Mouse (Mus musculus): ENCODE measurements around the gene Ubap1l.
A peak's percentile ranks its signal among the peaks of the same experiment; 100 is the strongest.
"Not testable (repeated sequence)": the region's sequence is repeated elsewhere in the genome, so short reads cannot be mapped to it uniquely, and the experiment has no call there.

The Ubap1l gene

DNA sequence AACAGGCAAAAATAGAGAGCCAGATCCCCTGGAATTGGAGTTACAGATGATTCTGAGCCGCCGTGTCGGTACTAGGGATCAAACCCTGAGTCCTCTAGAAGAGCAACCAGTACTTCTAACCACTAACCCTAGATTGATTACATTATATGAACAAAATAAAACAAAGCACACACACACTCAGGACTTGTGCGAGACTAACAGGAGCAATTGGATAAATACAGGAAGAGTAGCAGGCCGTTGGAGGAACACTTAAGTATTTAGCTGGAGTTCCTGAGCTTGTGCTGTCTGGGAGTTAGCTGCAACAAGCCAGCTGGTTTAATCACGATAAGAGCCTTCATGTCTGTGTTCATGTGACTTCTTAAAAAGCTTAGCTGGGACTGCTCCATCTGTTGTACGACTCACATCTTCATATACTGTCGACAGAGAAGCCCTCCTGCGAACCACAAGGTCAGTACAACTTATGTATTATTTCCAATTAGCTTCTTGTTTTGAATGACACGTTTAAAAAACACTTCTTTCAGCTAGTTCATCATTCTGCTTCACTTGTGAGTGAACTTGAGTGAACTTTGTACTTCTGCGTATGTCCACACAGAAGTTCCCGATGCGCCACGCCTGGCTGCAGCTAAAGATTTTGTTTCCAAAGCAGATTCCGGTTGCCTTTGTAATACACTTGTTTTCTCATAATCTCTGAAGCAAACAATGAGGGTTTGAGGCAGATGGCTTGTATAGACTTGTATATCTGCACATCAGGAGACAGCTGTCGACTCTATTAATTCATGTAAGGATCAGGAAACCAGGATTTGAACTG is at the start of gene Ubap1l:
Gene Ubap1l, plus strand, starts transcription at position 401 of the 808 bp plus-strand sequence.
- DNase-seq, result no peak

- no peak for DNase-seq
Observed at GRCm38 (mm10) chr9:65312669-65313357, 48.0 kb upstream of the Ubap1l start.

GRCm38 (mm10) chr9:65313846-65314245 is 47.0 kb upstream of the Ubap1l start:
- no peak for DNase-seq

DNA sequence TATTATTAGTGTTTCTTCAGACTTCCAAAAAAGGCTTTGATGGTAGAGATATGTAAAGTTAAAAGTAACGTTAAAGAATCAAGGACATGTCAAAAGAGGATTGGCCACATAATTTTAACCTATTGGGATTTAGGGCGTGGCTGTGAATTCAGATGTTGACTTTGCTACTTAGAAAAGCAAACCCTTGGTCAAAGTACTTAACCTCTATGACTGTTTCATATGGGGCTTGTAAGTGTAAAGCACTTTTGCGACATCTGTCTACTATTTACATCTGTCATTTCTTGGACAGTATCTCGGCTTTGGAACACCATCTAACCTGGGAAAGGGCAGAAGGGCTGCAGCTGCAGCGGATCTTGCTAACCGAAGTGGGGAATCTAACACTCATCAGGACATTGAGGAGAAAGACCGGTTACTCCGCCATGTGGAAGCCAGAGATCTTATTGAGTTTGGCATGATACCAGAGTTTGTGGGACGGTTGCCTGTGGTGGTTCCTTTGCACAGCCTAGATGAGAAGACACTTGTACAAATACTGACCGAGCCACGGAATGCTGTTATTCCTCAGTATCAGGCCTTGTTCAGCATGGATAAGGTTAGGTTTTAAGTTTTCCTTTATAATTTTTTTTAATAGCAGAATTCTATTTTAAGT is 38.5 kb upstream of the Ubap1l start:
- DNase-seq, result no peak

DNA sequence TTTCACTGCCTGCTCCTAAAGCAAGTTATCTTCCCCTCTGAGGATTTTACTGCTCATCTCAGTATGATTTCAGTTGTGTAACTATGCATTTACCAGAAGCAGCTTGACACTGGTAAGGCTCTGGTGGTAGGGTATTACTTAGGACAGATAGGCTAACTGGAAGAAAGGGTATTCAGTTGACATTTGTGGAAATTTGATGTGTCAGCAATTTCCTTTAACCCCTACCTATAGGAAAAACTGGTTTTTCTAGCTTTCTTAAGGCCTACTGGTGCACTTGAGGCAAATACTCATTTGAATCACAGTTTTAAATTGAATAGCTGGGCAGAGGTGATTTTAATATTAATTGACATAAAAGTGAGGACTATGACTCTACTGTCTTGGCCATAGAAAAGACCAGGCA is 34.9 kb upstream of the Ubap1l start:
- DNase-seq, result no peak

- no peak for DNase-seq
Observed at GRCm38 (mm10) chr9:65327371-65327770, 33.5 kb upstream of the Ubap1l start.

DNA sequence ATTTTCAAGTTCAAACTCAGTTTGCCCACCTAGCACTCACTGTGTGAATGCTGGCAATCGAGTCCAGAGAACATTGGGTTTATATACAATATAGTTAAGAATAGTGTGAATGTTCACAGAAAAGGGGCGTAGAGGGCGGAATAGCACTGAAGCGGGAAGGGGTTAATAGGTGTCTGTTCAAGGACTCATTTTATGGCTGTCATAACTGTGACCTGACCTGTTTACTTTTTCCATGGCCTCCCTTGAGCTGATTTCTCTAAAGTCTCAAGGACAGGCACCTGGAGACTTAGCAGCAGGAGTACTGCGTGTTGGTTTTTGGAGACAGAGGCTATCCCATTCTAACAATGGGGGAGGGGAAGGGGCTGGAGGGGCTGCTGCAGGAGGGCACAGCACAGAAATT is 26.9 kb upstream of the Ubap1l start:
- no peak for DNase-seq

GRCm38 (mm10) chr9:65339146-65339545 is 21.7 kb upstream of the Ubap1l start:
- DNase-seq, result no peak

- no peak for DNase-seq
Observed at GRCm38 (mm10) chr9:65340414-65340813, 20.4 kb upstream of the Ubap1l start.

GRCm38 (mm10) chr9:65345439-65345838 is 15.4 kb upstream of the Ubap1l start:
- DNase-seq, result not testable (repeated sequence)

GRCm38 (mm10) chr9:65345854-65346475 is 14.9 kb upstream of the Ubap1l start, which contains the start of gene Pdcd7:
Gene Pdcd7 (plus strand): TSS chr9:65346104.
- DNase-seq, result peak; percentile 93

DNA sequence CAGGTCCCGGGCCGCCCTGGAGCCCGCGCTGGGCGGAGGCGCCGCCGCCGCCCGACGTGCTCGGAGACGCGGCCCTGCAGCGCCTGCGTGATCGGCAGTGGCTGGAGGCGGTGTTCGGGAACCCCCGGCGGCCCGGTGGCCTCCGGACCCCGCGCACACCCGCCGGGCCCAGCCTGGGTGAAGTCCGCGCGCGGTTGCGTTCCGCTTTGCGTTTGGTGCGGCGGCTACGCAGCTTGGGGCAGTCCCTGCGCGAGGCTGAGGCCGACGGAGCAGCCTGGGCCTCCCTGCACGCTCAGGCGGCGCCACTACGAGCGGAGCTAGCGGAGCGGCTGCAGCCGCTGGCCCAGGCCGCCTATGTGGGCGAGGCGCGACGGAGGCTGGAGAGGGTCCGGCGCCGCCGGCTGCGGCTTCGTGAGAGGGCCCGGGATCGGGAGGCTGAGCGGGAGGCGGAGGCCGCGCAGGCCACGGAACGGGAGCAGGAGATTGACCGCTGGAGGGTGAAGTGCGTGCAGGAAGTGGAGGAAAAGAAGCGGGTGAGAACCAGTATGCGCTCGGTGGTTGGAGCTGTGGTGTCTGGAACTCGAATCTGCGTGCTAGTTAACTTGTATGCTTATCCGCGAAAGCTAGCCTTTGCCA is 14.2 kb upstream of the Ubap1l start:
- peak; percentile 59 for DNase-seq

- no peak for DNase-seq
Observed at GRCm38 (mm10) chr9:65347112-65347850, 13.6 kb upstream of the Ubap1l start.

DNA sequence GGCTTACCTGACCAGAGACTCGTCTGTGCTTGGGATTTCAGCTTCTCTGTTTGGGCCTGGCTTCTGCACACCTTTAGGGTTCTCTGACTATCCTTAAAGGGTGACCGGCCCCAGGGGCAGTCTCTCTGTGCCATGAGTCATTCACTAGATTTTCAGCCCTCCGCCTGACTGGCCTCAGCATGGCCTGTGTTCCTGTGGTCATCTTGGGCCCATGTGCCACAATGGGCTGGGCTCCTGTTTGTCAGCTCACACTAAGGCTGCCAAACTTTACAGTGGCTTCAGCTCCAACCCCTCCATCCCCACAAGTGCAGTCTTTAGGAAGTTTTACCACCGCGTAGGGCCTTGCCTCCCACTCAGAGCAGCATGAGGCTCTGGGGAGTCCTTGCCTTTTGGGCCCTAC is 7.6 kb upstream of the Ubap1l start:
- no peak for DNase-seq

DNA sequence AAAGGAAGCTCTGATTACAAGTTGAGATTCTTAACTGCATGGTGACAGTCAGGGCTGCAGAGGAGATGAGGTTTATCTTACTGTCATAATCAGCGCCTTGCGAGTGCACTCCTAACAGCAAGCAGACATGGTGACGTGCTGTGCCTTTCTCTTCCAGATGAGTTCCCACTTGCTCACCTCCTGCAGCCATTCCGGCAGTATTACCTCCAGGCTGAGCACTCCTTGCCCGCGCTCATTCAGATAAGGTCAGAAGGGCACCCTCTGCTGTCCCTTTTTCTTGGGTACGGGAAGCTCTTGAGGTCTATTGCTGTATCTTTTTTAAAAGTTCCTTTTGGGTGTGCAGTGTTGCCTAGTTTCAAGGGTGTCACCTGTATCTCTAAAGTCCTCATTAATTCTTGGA is 4.3 kb upstream of the Ubap1l start:
- DNase-seq, result no peak

DNA sequence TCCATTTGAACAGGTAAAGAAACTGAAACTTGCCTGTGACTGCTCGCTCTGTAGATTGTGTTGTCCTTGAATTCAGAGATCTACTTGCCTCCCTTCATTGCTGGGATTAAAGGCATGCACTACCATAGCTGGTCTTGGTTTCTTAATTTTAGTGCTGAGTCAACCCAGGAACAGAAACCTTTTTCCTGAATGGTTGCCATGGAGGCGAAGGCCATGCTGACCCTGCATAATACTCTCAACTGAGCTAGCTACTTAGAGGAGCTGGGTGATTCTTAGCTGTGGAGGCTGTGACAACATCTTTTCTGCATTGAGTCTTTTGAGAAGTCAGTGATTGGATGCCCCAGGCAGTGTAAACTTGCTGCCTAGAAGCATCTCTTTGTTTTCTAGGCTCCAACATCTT is 3.9 kb upstream of the Ubap1l start:
- DNase-seq, result no peak

GRCm38 (mm10) chr9:65358956-65359480 is 1.8 kb upstream of the Ubap1l start:
- DNase-seq, result no peak

- DNase-seq, result no peak
Observed at GRCm38 (mm10) chr9:65363684-65364083, 2.8 kb downstream of the Ubap1l start.

DNA sequence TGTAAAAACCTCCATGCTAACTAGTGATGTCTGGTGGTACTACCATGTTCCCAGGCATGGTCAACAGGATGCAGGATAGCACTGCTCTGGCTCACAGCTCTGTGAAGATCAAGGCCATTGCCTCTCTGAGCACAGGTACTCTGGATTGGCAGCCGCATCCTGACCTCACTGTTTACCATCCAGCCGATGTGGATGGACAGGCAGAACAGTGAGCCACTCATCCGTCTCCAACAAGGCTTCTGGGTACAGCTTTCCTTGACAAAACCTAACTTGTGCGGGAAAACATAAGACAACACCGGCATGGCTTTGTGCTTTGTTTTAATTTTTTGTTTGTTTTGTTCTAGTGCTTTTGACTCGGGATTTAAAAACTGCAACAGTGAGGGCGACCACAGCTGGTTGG is 4.9 kb downstream of the Ubap1l start:
- DNase-seq, result no peak

DNA sequence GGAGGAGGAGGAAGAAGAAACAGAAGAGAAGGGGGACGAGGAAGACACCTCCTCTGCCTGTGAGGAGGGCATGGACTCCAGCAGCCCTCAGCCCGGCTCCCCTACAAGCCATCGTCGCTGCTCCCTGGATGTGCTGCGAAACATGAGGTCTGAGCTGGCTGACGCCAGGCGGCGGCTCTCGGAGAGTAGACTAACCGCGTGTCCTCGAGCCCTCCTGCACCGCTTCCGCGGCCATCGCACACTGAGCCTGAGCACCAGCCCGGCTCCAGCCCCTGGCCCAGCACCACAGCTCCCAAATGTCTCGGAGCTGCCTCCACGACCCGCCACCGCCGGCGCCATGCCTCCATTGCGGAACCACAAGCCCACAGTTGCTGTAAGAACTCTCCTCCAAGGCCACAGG is 10.9 kb downstream of the Ubap1l start:
- no peak for DNase-seq

DNA sequence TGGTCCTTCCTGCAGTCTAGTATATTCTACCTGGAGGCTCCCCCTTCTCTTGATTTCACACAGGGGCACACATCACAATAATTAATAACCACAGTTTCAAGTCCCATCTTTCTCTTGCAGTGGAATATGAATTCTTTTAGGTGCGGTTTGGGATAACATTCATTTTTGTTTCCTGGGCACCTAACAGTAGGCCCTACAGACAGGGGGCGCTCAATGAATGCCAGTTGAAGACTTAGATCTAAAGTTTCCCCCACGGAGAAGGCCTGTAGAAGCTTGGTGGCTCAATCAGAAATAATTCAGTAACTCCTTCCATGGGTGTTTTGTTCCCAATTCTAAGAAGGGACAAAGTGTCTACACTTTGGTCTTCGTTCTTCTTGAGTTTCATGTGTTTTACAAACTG is 11.6 kb downstream of the Ubap1l start:
- peak; percentile 71 for DNase-seq
